Mouse (Mus musculus) lung, postnatal 0 days (tissue): ENCODE measurements around the gene Trp53inp2.

ENCODE experiments used
- CTCF ChIP-seq: IDR thresholded peaks from 2 replicates; pipeline ENCODE4 v1.5.1; 2016; ENCODE audit warnings: antibody characterized with exemption, mild to moderate bottlenecking
- EP300 ChIP-seq: IDR thresholded peaks from 2 replicates; pipeline ENCODE4 v1.6.1; 2016; ENCODE audit warnings: antibody characterized with exemption, mild to moderate bottlenecking, control low read depth

DNA sequence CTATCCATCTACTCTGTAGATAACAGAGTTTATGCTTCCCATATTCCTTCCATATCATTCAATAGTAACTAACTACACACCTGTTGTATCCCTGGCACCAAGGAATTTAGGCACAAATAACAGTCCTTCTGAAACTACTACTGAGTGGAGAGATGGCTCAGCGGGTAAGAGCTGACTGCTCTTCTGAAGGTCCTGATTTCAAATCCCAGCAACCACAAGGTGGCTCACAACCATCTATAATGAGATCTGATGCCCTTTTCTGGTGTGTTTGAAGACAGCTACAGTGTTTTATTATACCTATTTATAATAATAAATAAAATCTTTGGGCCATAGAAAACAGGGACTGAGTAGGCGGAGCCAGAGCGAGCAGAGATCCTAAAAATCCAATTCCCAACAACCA, 26.5 kb upstream of the Trp53inp2 start:
- TF ChIP-seq EP300: no peak
- no peak for TF ChIP-seq CTCF
